Mouse (Mus musculus) kidney, adult 11 months (tissue): ENCODE results near the gene Pdxk.
"Not testable (repeated sequence)": the region's sequence is repeated elsewhere in the genome, so short reads cannot be mapped to it uniquely, and the experiment has no call there.

ENCODE experiments used
- DNase-seq: peaks from one replicate; pipeline ENCODE4 v3.0.0; 2022

Gene Pdxk

GRCm38 (mm10) chr10:78464792-78465207, at the start of gene Pdxk:
Pdxk (minus strand) TSS chr10:78464975.
- DNase-seq = peak; percentile 99

- no peak for DNase-seq
These were observed 38.4 kb upstream of the Pdxk start for GRCm38 (mm10) chr10:78502986-78503733.

GRCm38 (mm10) chr10:78487431-78488086, 22.8 kb upstream of the Pdxk start:
- peak; percentile 76 for DNase-seq

- DNase-seq = no peak
These were observed 22.1 kb upstream of the Pdxk start for GRCm38 (mm10) chr10:78486871-78487270.

- not testable (repeated sequence) for DNase-seq
These were observed 20.6 kb upstream of the Pdxk start for GRCm38 (mm10) chr10:78485369-78485768.

GRCm38 (mm10) chr10:78481928-78482499, 17.2 kb upstream of the Pdxk start:
- DNase-seq = peak; percentile 62

GRCm38 (mm10) chr10:78480954-78481927, 16.5 kb upstream of the Pdxk start:
- DNase-seq = no peak

- no peak for DNase-seq
These were observed 12.0 kb upstream of the Pdxk start for GRCm38 (mm10) chr10:78476821-78477220.

GRCm38 (mm10) chr10:78474759-78475158, 10.0 kb upstream of the Pdxk start:
- peak; percentile 60 for DNase-seq

GRCm38 (mm10) chr10:78473434-78473833, 8.7 kb upstream of the Pdxk start:
- DNase-seq = peak; percentile 72

- DNase-seq = no peak
These were observed 7.3 kb upstream of the Pdxk start for GRCm38 (mm10) chr10:78472046-78472445.

- no peak for DNase-seq
These were observed 6.0 kb upstream of the Pdxk start for GRCm38 (mm10) chr10:78470582-78471313.

GRCm38 (mm10) chr10:78467761-78468310, 3.1 kb upstream of the Pdxk start:
- DNase-seq = no peak

- peak; percentile 82 for DNase-seq
These were observed 1.9 kb upstream of the Pdxk start for GRCm38 (mm10) chr10:78466647-78467046.

GRCm38 (mm10) chr10:78465472-78465871, 697 bp upstream of the Pdxk start:
- DNase-seq = no peak

GRCm38 (mm10) chr10:78464201-78464791, 479 bp downstream of the Pdxk start:
- DNase-seq = no peak

- DNase-seq = no peak
These were observed 1.0 kb downstream of the Pdxk start for GRCm38 (mm10) chr10:78463769-78464167.

- DNase-seq = peak; percentile 75
These were observed 1.6 kb downstream of the Pdxk start for GRCm38 (mm10) chr10:78462945-78463768.

GRCm38 (mm10) chr10:78461767-78462166, 3.0 kb downstream of the Pdxk start:
- DNase-seq = no peak

GRCm38 (mm10) chr10:78460463-78460862, 4.3 kb downstream of the Pdxk start:
- DNase-seq = peak; percentile 59
